ENCODE assay signal across 15 mouse cellular contexts in the genomic region with DNA sequence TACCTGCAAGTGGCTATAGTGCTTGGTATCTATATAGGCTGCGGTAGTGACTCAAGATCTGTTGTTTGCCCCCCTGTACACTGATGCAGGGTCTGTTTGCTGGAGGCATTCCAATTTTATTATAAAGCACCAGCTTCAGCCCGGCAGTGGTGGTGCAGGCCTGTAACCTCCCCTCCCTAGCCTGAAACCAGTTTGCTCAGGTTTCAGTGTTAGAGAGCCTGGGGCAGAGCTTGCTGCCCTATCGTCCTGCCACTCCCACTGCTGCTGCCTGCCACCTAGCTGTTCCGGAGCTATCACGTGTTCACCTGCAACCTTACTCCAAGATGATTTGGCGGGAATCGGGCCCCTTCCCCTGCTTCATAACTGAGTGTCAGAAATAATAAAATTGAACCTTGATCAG. TPM values are rescaled to one million over a fixed set of nuclear protein-coding genes. Genes with fewer than 3 reads are reported as not detected.
DNase-seq lines count a peak whose midpoint lies in the region; ATAC-seq and TF ChIP-seq lines count a peak whose summit lies in the region.
"Not testable (repeated sequence)": the region's sequence is repeated elsewhere in the genome, so short reads cannot be mapped to it uniquely, and the experiment has no call there.
"Had no signal": no experiment of that assay in that cellular context is flagged by ENCODE, and none has a peak within 500 bp of the region (broad histone marks: within the 10 kb centered on the region; RNA-seq: fewer than 3 reads in every experiment).

No protein-coding gene starts in this region.

- H3K4me1 ChIP-seq in intestine, embryonic 16.5 days (ENCODE audit: control insufficient read depth, insufficient read depth, low read length) = peaks cover 28% of the 10 kb centered on the region
- peaks cover 13% of the 10 kb centered on the region; the same call in 1 of the 2 replicates for H3K4me1 ChIP-seq in lung, embryonic 14.5 days (ENCODE audit: insufficient read depth)
- H3K4me1 ChIP-seq in stomach, embryonic 16.5 days (ENCODE audit: control insufficient read depth, insufficient read depth, low read length) = peaks cover 24% of the 10 kb centered on the region

- peak; percentile 37 for DNase-seq in R1 (ENCODE audit: low read depth, low spot score)
- peak; percentile 36 to 49 for DNase-seq in kidney, adult 8-10 months
- DNase-seq in kidney, postnatal 14 days = peak; percentile 66
- DNase-seq in lung, embryonic 14.5 days = peak; percentile 45
- peak; percentile 24 to 52 for DNase-seq in lung, postnatal 4 days

- not testable (repeated sequence) for H3K9me3 ChIP-seq in intestine, embryonic 16.5 days (ENCODE audit: control insufficient read depth, low read length); lung, embryonic 14.5 days (ENCODE audit: low read depth, low read length); stomach, embryonic 16.5 days (replicated peaks; ENCODE audit: control insufficient read depth, low read length)

- peak overlapping the region; percentile 50 for H3K27ac ChIP-seq in intestine, embryonic 16.5 days (ENCODE audit: low read length)
- 0 out of 2 replicates have a peak overlapping the region, but pooled peaks have one; percentile 3 for H3K27ac ChIP-seq in lung, embryonic 14.5 days (ENCODE audit: low read depth)
- H3K27ac ChIP-seq in stomach, embryonic 16.5 days (ENCODE audit: low read length) = peak overlapping the region; percentile 72

- WGBS in intestine, embryonic 16.5 days = 27% methylated on average over 7 of the region's 7 CpGs
- 30% methylated on average over 7 of the region's 7 CpGs for WGBS in lung, embryonic 14.5 days
- 33% methylated on average over 7 of the region's 7 CpGs for WGBS in stomach, embryonic 16.5 days

- not testable (repeated sequence) for H3K27me3 ChIP-seq in intestine, embryonic 16.5 days (replicated peaks; ENCODE audit: control insufficient read depth, insufficient read depth, low read length); lung, embryonic 14.5 days (ENCODE audit: insufficient read depth, low read length); stomach, embryonic 16.5 days (ENCODE audit: control insufficient read depth, insufficient read depth, low read length)

- H3K9ac ChIP-seq in intestine, embryonic 16.5 days (ENCODE audit: low read depth, low read length) = peak overlapping the region; percentile 53; the same call in 1 of the 2 replicates
- not testable (repeated sequence) for H3K9ac ChIP-seq in lung, embryonic 14.5 days; stomach, embryonic 16.5 days (ENCODE audit: low read length)

- H3K4me2 ChIP-seq in intestine, embryonic 16.5 days (ENCODE audit: low read depth, low read length); lung, embryonic 14.5 days; stomach, embryonic 16.5 days (ENCODE audit: low read depth, low read length): not testable (repeated sequence)

- H3K36me3 ChIP-seq in intestine, embryonic 16.5 days (ENCODE audit: control insufficient read depth, insufficient read depth, low read length); lung, embryonic 14.5 days (ENCODE audit: insufficient read depth); stomach, embryonic 16.5 days (ENCODE audit: control insufficient read depth, insufficient read depth, low read length): not testable (repeated sequence)

- TF ChIP-seq CTCF in lung, embryonic 14.5 days (IDR thresholded peaks at IDR 0.05; ENCODE audit: low read depth) = not testable (repeated sequence)

- ATAC-seq in intestine, embryonic 16.5 days = peak; percentile 19
- not testable (repeated sequence) for ATAC-seq in lung, embryonic 14.5 days (ENCODE audit: insufficient read depth); stomach, embryonic 16.5 days (ENCODE audit: insufficient read depth, low FRiP score)

- H3K4me3 ChIP-seq in intestine, embryonic 16.5 days (ENCODE audit: low read length); lung, embryonic 14.5 days (ENCODE audit: low read depth, low read length); stomach, embryonic 16.5 days (replicated peaks; ENCODE audit: low read length): not testable (repeated sequence)

RNA-seq across cellular contexts. Expression of a gene that starts 5.2 kb away (rescaled TPM):
- 27.8 and 28.8 TPM in 2 replicates for polyA plus RNA-seq in intestine, embryonic 16.5 days (2015; fragmentation: Nextera tagmentation; extraction: Ambion mirVana)
- 37.0 and 37.5 TPM in 2 replicates for polyA plus RNA-seq in lung, embryonic 14.5 days (2014; fragmentation: Nextera tagmentation; extraction: Ambion mirVana)
- 29.0 and 30.6 TPM in 2 replicates for polyA plus RNA-seq in stomach, embryonic 16.5 days (2015; fragmentation: Nextera tagmentation; extraction: Ambion mirVana)

RNA-seq across cellular contexts. Expression of a gene that starts 17.0 kb away (rescaled TPM):
- 1.6 and 2.1 TPM in 2 replicates for polyA plus RNA-seq in intestine, embryonic 16.5 days (2015; fragmentation: Nextera tagmentation; extraction: Ambion mirVana)
- polyA plus RNA-seq in lung, embryonic 14.5 days (2014; fragmentation: Nextera tagmentation; extraction: Ambion mirVana) = 2.4 and 3.3 TPM in 2 replicates
- polyA plus RNA-seq in stomach, embryonic 16.5 days (2015; fragmentation: Nextera tagmentation; extraction: Ambion mirVana) = 4.4 and 10.6 TPM in 2 replicates
- polyA plus RNA-seq: CD4-positive, CD25-positive, alpha-beta regulatory T cell, adult 4 months; forebrain, embryonic 10.5 days; G1E; hindbrain, embryonic 11.5 days; limb, embryonic 11.5 days; liver, embryonic 14.5 days; midbrain, embryonic 10.5 days; neural tube, embryonic 11.5 days had no signal

RNA-seq across cellular contexts. Expression of a gene that starts 45.6 kb away (rescaled TPM):
- polyA plus RNA-seq in intestine, embryonic 16.5 days (2015; fragmentation: Nextera tagmentation; extraction: Ambion mirVana) = 7.1 and 8.1 TPM in 2 replicates
- 11.6 and 13.5 TPM in 2 replicates for polyA plus RNA-seq in lung, embryonic 14.5 days (2014; fragmentation: Nextera tagmentation; extraction: Ambion mirVana)
- 7.0 and 7.7 TPM in 2 replicates for polyA plus RNA-seq in stomach, embryonic 16.5 days (2015; fragmentation: Nextera tagmentation; extraction: Ambion mirVana)

Comparison
In these comparisons a context has a peak if more than half of its experiments do, and no peak if none do; other contexts are left out.
1. H3K27ac ChIP-seq: peak in every context shown above with its lines; median percentile 72 in stomach, embryonic 16.5 days; 50 in intestine, embryonic 16.5 days; 3 in lung, embryonic 14.5 days.